Mouse (Mus musculus) neural tube, embryonic 14.5 days (tissue): ENCODE results near the gene BC067074. TPM values are rescaled to one million over a fixed set of nuclear protein-coding genes. Genes with fewer than 3 reads are reported as not detected.
A peak's percentile ranks its signal among the peaks of the same experiment; 100 is the strongest.
"Not testable (repeated sequence)": the region's sequence is repeated elsewhere in the genome, so short reads cannot be mapped to it uniquely, and the experiment has no call there.

Experiments
- ATAC-seq: fragments of 200-750 bp; cut with Nextera tagmentation; 2 replicates; pipeline ENCODE4 v1.8.0; 2017; ENCODE audit warnings: low read depth, mild to moderate bottlenecking, moderate TSS enrichment, moderate library complexity
- H3K27ac ChIP-seq: fragments of 300-500 bp; sonication (generic); 2 replicates; pipeline ENCODE4 v1.5.1; 2014; ENCODE audit warnings: low read depth, mild to moderate bottlenecking, control low read depth, low read length, moderate library complexity, mixed read lengths
- H3K27me3 ChIP-seq: fragments of 300-500 bp; sonication (generic); 2 replicates; pipeline ENCODE4 v1.6.1; 2014; ENCODE audit warnings: low read length; ENCODE audit not compliant: control insufficient read depth, insufficient read depth
- H3K36me3 ChIP-seq: fragments of 300-500 bp; sonication (generic); 2 replicates; pipeline ENCODE4 v1.6.1; 2014; ENCODE audit warnings: low read length, mixed read lengths; ENCODE audit not compliant: control insufficient read depth, insufficient read depth
- H3K4me1 ChIP-seq: fragments of 300-500 bp; sonication (generic); 2 replicates; pipeline ENCODE4 v1.6.1; 2014; ENCODE audit warnings: low read length; ENCODE audit not compliant: control insufficient read depth, insufficient read depth
- H3K4me2 ChIP-seq: fragments of 300-500 bp; sonication (generic); 2 replicates; pipeline ENCODE4 v1.6.1; 2014; ENCODE audit warnings: mild to moderate bottlenecking, low read depth, low read length, control low read depth
- H3K4me3 ChIP-seq: fragments of 300-500 bp; sonication (generic); 2 replicates; pipeline ENCODE4 v1.5.1; 2014; ENCODE audit warnings: low read depth, low read length, control low read depth, mixed read lengths
- H3K9ac ChIP-seq: fragments of 300-500 bp; sonication (generic); replicated peaks from 2 replicates; pipeline ENCODE4 v1.6.1; 2014; ENCODE audit warnings: low read depth, mild to moderate bottlenecking, control low read depth, low read length, mixed read lengths
- H3K9me3 ChIP-seq: fragments of 300-500 bp; sonication (generic); 2 replicates; pipeline ENCODE4 v1.6.1; 2016; ENCODE audit warnings: low read length; ENCODE audit not compliant: control insufficient read depth
- WGBS: fragments of 180-500 bp; shearing (Covaris S2); extraction: QIAGEN DNeasy Blood & Tissue Kit; methylation state at CpG from one replicate; pipeline ENCODE4 v1.1.7; 2014; 5-methylcytosine and 5-hydroxymethylcytosine counted together
- polyA plus RNA-seq: library from polyadenylated mRNA; unstranded; fragments of >200 nt; fragmentation: Nextera tagmentation; extraction: Ambion mirVana; gene quantifications from 2 replicates; pipeline ENCODE4 v1.2.1, GENCODE M21; 2014

Gene BC067074
- 0.51 and 0.84 TPM in 2 replicates for polyA plus RNA-seq

GRCm38 (mm10) chr13:113292975-113293706 lies at the start of gene BC067074:
BC067074 (plus strand) TSS chr13:113293159.
- Histone ChIP-seq H3K4me3 (peak within 1 kb of the TSS; percentile 41), H3K9me3 (no peaks in the 10 kb centered on the region), H3K27ac (no peak within 1 kb of the TSS), H3K27me3 (peaks cover 9% of the 10 kb centered on the region; the same call in 1 of the 2 replicates), H3K4me2 (peak within 1 kb of the TSS; percentile 90), H3K9ac (peak within 1 kb of the TSS; percentile 60), H3K4me1 (peaks cover 4% of the 10 kb centered on the region; the same call in 1 of the 2 replicates), H3K36me3 (no peaks in the 10 kb centered on the region)
- WGBS: under 1% methylated on average over 71 of the region's 75 CpGs
- peak; percentile 72 for ATAC-seq

GRCm38 (mm10) chr13:113245025-113245424 lies 47.9 kb upstream of the BC067074 start:
- no peaks in the 10 kb centered on the region for H3K27me3 ChIP-seq
- no peaks in the 10 kb centered on the region for H3K9me3 ChIP-seq
- no peak overlapping the region for H3K4me3 ChIP-seq
- H3K27ac ChIP-seq: no peak overlapping the region
- no peak overlapping the region for H3K4me2 ChIP-seq
- 66% methylated on average over 8 of the region's 8 CpGs for WGBS
- no peaks in the 10 kb centered on the region for H3K36me3 ChIP-seq
- ATAC-seq: no peak
- no peak overlapping the region for H3K9ac ChIP-seq
- H3K4me1 ChIP-seq: no peaks in the 10 kb centered on the region

GRCm38 (mm10) chr13:113252580-113252979 lies 40.4 kb upstream of the BC067074 start:
- ATAC-seq, H3K36me3 ChIP-seq, H3K9ac ChIP-seq, H3K4me1 ChIP-seq, H3K9me3 ChIP-seq, H3K4me2 ChIP-seq, H3K4me3 ChIP-seq, H3K27ac ChIP-seq, H3K27me3 ChIP-seq: not testable (repeated sequence)
- 86% methylated on average over 7 of the region's 7 CpGs for WGBS

- 94% methylated on average over 2 of the region's 2 CpGs for WGBS
These were observed 36.2 kb upstream of the BC067074 start for GRCm38 (mm10) chr13:113256766-113257165.

GRCm38 (mm10) chr13:113257190-113257589 lies 35.8 kb upstream of the BC067074 start:
- H3K9ac ChIP-seq: no peak overlapping the region
- 50% methylated on average over 5 of the region's 5 CpGs for WGBS

More at GRCm38 (mm10) chr13:113256766-113257165, 36.2 kb upstream of the BC067074 start:
- ATAC-seq: no peak
- H3K27me3 ChIP-seq: no peaks in the 10 kb centered on the region
- H3K4me1 ChIP-seq: no peaks in the 10 kb centered on the region
- H3K36me3 ChIP-seq: no peaks in the 10 kb centered on the region
- no peak overlapping the region for H3K4me2 ChIP-seq
- H3K27ac ChIP-seq: no peak overlapping the region
- no peak overlapping the region for H3K4me3 ChIP-seq
- no peaks in the 10 kb centered on the region for H3K9me3 ChIP-seq
- H3K9ac ChIP-seq: no peak overlapping the region

GRCm38 (mm10) chr13:113259237-113259636 lies 33.7 kb upstream of the BC067074 start:
- no peak overlapping the region for H3K4me3 ChIP-seq
- WGBS: 92% methylated on average over 5 of the region's 5 CpGs
- no peak overlapping the region for H3K9ac ChIP-seq
- H3K27me3 ChIP-seq: no peaks in the 10 kb centered on the region
- H3K4me1 ChIP-seq: no peaks in the 10 kb centered on the region
- H3K36me3 ChIP-seq: no peaks in the 10 kb centered on the region
- H3K4me2 ChIP-seq: no peak overlapping the region
- no peaks in the 10 kb centered on the region for H3K9me3 ChIP-seq
- H3K27ac ChIP-seq: no peak overlapping the region
- ATAC-seq: no peak

More at GRCm38 (mm10) chr13:113257190-113257589, 35.8 kb upstream of the BC067074 start:
- Histone ChIP-seq H3K27me3 (no peaks in the 10 kb centered on the region), H3K27ac (no peak overlapping the region), H3K4me3 (no peak overlapping the region), H3K4me1 (no peaks in the 10 kb centered on the region), H3K36me3 (no peaks in the 10 kb centered on the region), H3K4me2 (no peak overlapping the region), H3K9me3 (no peaks in the 10 kb centered on the region)
- ATAC-seq: no peak

GRCm38 (mm10) chr13:113262822-113263221 lies 30.1 kb upstream of the BC067074 start:
- ATAC-seq: no peak

GRCm38 (mm10) chr13:113265257-113265656 lies 27.7 kb upstream of the BC067074 start:
- H3K4me3 ChIP-seq: no peak overlapping the region
- ATAC-seq: no peak
- H3K27me3 ChIP-seq: no peaks in the 10 kb centered on the region
- no peak overlapping the region for H3K27ac ChIP-seq
- WGBS: 34% methylated on average over 13 of the region's 13 CpGs
- H3K36me3 ChIP-seq: no peaks in the 10 kb centered on the region
- H3K4me1 ChIP-seq: no peaks in the 10 kb centered on the region
- no peak overlapping the region for H3K9ac ChIP-seq
- no peaks in the 10 kb centered on the region for H3K9me3 ChIP-seq
- H3K4me2 ChIP-seq: no peak overlapping the region

More at GRCm38 (mm10) chr13:113262822-113263221, 30.1 kb upstream of the BC067074 start:
- no peaks in the 10 kb centered on the region for H3K36me3 ChIP-seq
- H3K27me3 ChIP-seq: no peaks in the 10 kb centered on the region
- no peaks in the 10 kb centered on the region for H3K4me1 ChIP-seq
- whole genome bisulfite sequencing: 72% methylated on average over 12 of the region's 12 CpGs
- no peak overlapping the region for H3K4me2 ChIP-seq
- H3K4me3 ChIP-seq: no peak overlapping the region
- H3K27ac ChIP-seq: no peak overlapping the region
- H3K9ac ChIP-seq: no peak overlapping the region
- no peaks in the 10 kb centered on the region for H3K9me3 ChIP-seq

- no peak overlapping the region for H3K9ac ChIP-seq
- H3K36me3 ChIP-seq: no peaks in the 10 kb centered on the region
- H3K4me1 ChIP-seq: no peaks in the 10 kb centered on the region
- no peak overlapping the region for H3K27ac ChIP-seq
- WGBS: 35% methylated on average over 9 of the region's 9 CpGs
- no peaks in the 10 kb centered on the region for H3K27me3 ChIP-seq
- H3K4me3 ChIP-seq: no peak overlapping the region
- H3K4me2 ChIP-seq: no peak overlapping the region
- no peaks in the 10 kb centered on the region for H3K9me3 ChIP-seq
- peak; percentile 48; the same call in 1 of the 2 replicates for ATAC-seq
These were observed 26.4 kb upstream of the BC067074 start for GRCm38 (mm10) chr13:113266495-113266951.
